ENCODE assay signal across 22 mouse cellular contexts in the genomic region with DNA sequence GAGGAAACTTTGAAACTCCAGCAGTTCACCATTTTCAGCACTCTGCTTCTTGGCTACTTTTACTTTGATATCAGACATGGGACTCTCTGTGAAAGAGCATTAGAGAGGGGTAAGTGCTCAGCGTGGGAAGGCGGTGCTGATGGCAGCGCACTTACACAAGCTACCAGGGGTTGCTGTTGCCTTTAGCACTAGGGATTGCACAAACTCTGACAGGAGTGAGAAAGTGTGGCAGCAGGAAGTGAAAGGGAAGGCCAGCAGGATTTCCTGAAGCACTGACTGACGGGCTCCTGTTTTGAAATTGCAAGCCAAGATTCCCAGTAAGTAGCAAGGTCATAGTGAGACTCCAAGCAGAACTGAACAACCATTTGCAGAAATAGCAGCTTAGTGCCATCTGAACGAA.
A peak's percentile ranks its signal among the peaks of the same experiment; 100 is the strongest.
DNase-seq lines count a peak whose midpoint lies in the region; ATAC-seq and TF ChIP-seq lines count a peak whose summit lies in the region.
"Had no signal": no experiment of that assay in that cellular context is flagged by ENCODE, and none has a peak within 500 bp of the region (broad histone marks: within the 10 kb centered on the region; RNA-seq: fewer than 3 reads in every experiment).

No protein-coding gene starts in this region.

- H3K9ac ChIP-seq in lung, embryonic 16.5 days (ENCODE audit: low read length) = no peak overlapping the region
- H3K9ac ChIP-seq: embryonic facial prominence, embryonic 12.5 days; forebrain, postnatal 0 days; heart, embryonic 15.5 days; midbrain, embryonic 15.5 days had no signal

- no peak overlapping the region for H3K4me2 ChIP-seq in lung, embryonic 16.5 days (ENCODE audit: low read depth, low read length)
- H3K4me2 ChIP-seq: embryonic facial prominence, embryonic 12.5 days; heart, embryonic 15.5 days; midbrain, embryonic 15.5 days had no signal

- H3K36me3 ChIP-seq in lung, embryonic 16.5 days (ENCODE audit: control insufficient read depth, insufficient read depth, low read length) = no peaks in the 10 kb centered on the region
- H3K36me3 ChIP-seq in embryonic facial prominence, embryonic 10.5 days (replicated peaks) = no peaks in the 10 kb centered on the region
- H3K36me3 ChIP-seq: embryonic facial prominence, embryonic 12.5 days; heart, embryonic 15.5 days; hindbrain, embryonic 10.5 days; midbrain, embryonic 15.5 days had no signal

- no peaks in the 10 kb centered on the region for H3K9me3 ChIP-seq in lung, embryonic 16.5 days (ENCODE audit: control insufficient read depth, low read length)
- no peaks in the 10 kb centered on the region for H3K9me3 ChIP-seq in embryonic facial prominence, embryonic 10.5 days
- H3K9me3 ChIP-seq: embryonic facial prominence, embryonic 12.5 days; heart, embryonic 15.5 days; hindbrain, embryonic 10.5 days; midbrain, embryonic 15.5 days had no signal

- no peak for ATAC-seq in lung, embryonic 16.5 days (ENCODE audit: low read depth)
- ATAC-seq in megakaryocyte progenitor cell, adult 5-6 weeks (replicated peaks; ENCODE audit: poor library complexity) = peak; percentile 89
- ATAC-seq: forebrain, postnatal 0 days; hindbrain, postnatal 0 days; intestine, postnatal 0 days; midbrain, embryonic 15.5 days had no signal

- H3K27ac ChIP-seq in bone marrow macrophage, adult 2 months (ENCODE audit: insufficient read depth, low read depth, low read length) = peak overlapping the region; percentile 59
- peak overlapping the region; percentile 43; the same call in 1 of the 2 replicates for H3K27ac ChIP-seq in lung, embryonic 16.5 days (ENCODE audit: low read length)
- H3K27ac ChIP-seq in embryonic facial prominence, embryonic 10.5 days (replicated peaks) = no peak overlapping the region
- H3K27ac ChIP-seq: embryonic facial prominence, embryonic 12.5 days; gastrocnemius, adult 2 months; heart, embryonic 15.5 days; hindbrain, embryonic 10.5 days; hindbrain, postnatal 0 days; kidney, postnatal 0 days; layer of hippocampus, adult 2 months; midbrain, embryonic 15.5 days had no signal

- H3K4me3 ChIP-seq in bone marrow macrophage, adult 2 months (ENCODE audit: insufficient read depth, low read length) = no peak overlapping the region
- H3K4me3 ChIP-seq in lung, embryonic 16.5 days (ENCODE audit: low read length) = no peak overlapping the region
- H3K4me3 ChIP-seq in embryonic facial prominence, embryonic 10.5 days = no peak overlapping the region
- H3K4me3 ChIP-seq: embryonic facial prominence, embryonic 12.5 days; erythroblast, embryonic 14.5 days; gastrocnemius, adult 2 months; heart, embryonic 15.5 days; hindbrain, embryonic 10.5 days; layer of hippocampus, adult 2 months; midbrain, embryonic 15.5 days had no signal

- DNase-seq in fat pad, adult 2 months (ENCODE audit: extremely low read depth, low read depth, low spot score) = peak; percentile 4
- no peak for DNase-seq in kidney, adult 8-10 months
- DNase-seq in right cerebral cortex, adult 2 months (ENCODE audit: low spot score in 2 of 2) = no peak
- DNase-seq in kidney, postnatal 14 days = no peak
- DNase-seq in embryonic facial prominence, embryonic 10.5 days (ENCODE audit: low spot score) = no peak
- DNase-seq: cerebellum, adult 8-10 months; forebrain, postnatal 0 days; gastrocnemius, adult 2 months; layer of hippocampus, postnatal 36 days; thymus, postnatal 36 days had no signal

- no peaks in the 10 kb centered on the region for H3K27me3 ChIP-seq in lung, embryonic 16.5 days (ENCODE audit: control insufficient read depth, insufficient read depth, low read depth, low read length)
- no peaks in the 10 kb centered on the region for H3K27me3 ChIP-seq in embryonic facial prominence, embryonic 10.5 days (replicated peaks; ENCODE audit: low read depth, poor library complexity, severe bottlenecking)
- H3K27me3 ChIP-seq: embryonic facial prominence, embryonic 12.5 days; heart, embryonic 15.5 days; midbrain, embryonic 15.5 days had no signal

- peaks cover 36% of the 10 kb centered on the region for H3K4me1 ChIP-seq in bone marrow macrophage, adult 2 months (ENCODE audit: control insufficient read depth, insufficient read depth, low read length)
- H3K4me1 ChIP-seq in lung, embryonic 16.5 days (replicated peaks; ENCODE audit: control insufficient read depth, insufficient read depth, low read length) = peaks cover 7% of the 10 kb centered on the region
- H3K4me1 ChIP-seq in embryonic facial prominence, embryonic 10.5 days = no peaks in the 10 kb centered on the region
- H3K4me1 ChIP-seq: embryonic facial prominence, embryonic 12.5 days; hindbrain, embryonic 10.5 days had no signal

- TF ChIP-seq POLR2A in bone marrow macrophage, adult 2 months (IDR thresholded peaks at IDR 0.05; ENCODE audit: borderline replicate concordance, low read depth, low read length) = no peak

- no peak for TF ChIP-seq CTCF in bone marrow macrophage, adult 2 months (IDR thresholded peaks at IDR 0.05; ENCODE audit: low read depth, low read length)

- 55% methylated on average over 5 of the region's 5 CpGs for WGBS in lung, embryonic 16.5 days
- 86% methylated on average over 5 of the region's 5 CpGs for WGBS in embryonic facial prominence, embryonic 10.5 days
